Mouse (Mus musculus): Measurements from ENCODE around the gene Fam214b.

- TF ChIP-seq CTCF (IDR thresholded peaks at IDR 0.05; ENCODE audit: low read depth) (no peak), EP300 (IDR thresholded peaks at IDR 0.05; ENCODE audit: low read depth) (no peak)
Observed at GRCm38 (mm10) chr4:43020876-43021275, 25.1 kb downstream of the Fam214b start.
